Mouse (Mus musculus) cortical plate, adult 2 months (tissue): ENCODE results near the gene Cdc42ep4.

Source experiments
- CTCF ChIP-seq: fragments of 200-500 bp; IDR thresholded peaks from 2 replicates; pipeline ENCODE4 v1.5.1; 2011; ENCODE audit warnings: mild to moderate bottlenecking, control low read depth, low read length; ENCODE audit not compliant: insufficient read depth; ENCODE audit errors: extremely low read depth
- POLR2A ChIP-seq: fragments of 200-500 bp; IDR thresholded peaks from 2 replicates; pipeline ENCODE4 v1.6.1; 2011; ENCODE audit warnings: mild to moderate bottlenecking, low read length, control low read depth; ENCODE audit not compliant: insufficient read depth; ENCODE audit errors: extremely low read depth

- TF ChIP-seq POLR2A (no peak), CTCF (no peak)
Measured at GRCm38 (mm10) chr11:113691318-113691717, 60.4 kb downstream of the Cdc42ep4 start.
